Mouse (Mus musculus) C2C12 (cell line): ENCODE data around the gene Itgb3.

ENCODE experiments used
- CEBPB ChIP-seq: IDR thresholded peaks from one replicate; pipeline ENCODE4 v1.6.1; 2011; ENCODE audit warnings: low read depth, mild to moderate bottlenecking, control low read depth, moderate library complexity
- CTCF ChIP-seq: IDR thresholded peaks from one replicate; pipeline ENCODE4 v1.5.1; 2011; ENCODE audit not compliant: control insufficient read depth, insufficient read depth, insufficient read length
- FOSL1 ChIP-seq: IDR thresholded peaks from one replicate; pipeline ENCODE4 v1.8.0; 2011; ENCODE audit warnings: mild to moderate bottlenecking, low read length; ENCODE audit not compliant: poor library complexity, insufficient read depth, severe bottlenecking
- MAX ChIP-seq: IDR thresholded peaks from one replicate; pipeline ENCODE4 v1.6.1; 2011; ENCODE audit warnings: mild to moderate bottlenecking, control low read depth
- USF1 ChIP-seq: IDR thresholded peaks from one replicate; pipeline ENCODE4 v1.6.1; 2011; ENCODE audit warnings: low read depth, mild to moderate bottlenecking, control low read depth, moderate library complexity

- TF ChIP-seq CTCF (no peak), USF1 (no peak), MAX (no peak), FOSL1 (no peak), CEBPB (no peak)
Measured at GRCm38 (mm10) chr11:104609733-104610132, 1.9 kb downstream of the Itgb3 start.
